Mouse (Mus musculus) Patski (cell line): ENCODE measurements at regions not wholly inside any gene's neighbourhood (a gene's known extent, or its start where the extent isn't known, plus 50 kb on each side); places are given as distances from the start of the nearest gene placed in this dataset.

Source experiments
- ATAC-seq: fragments of 100-300 bp; one replicate; pipeline ENCODE4 v1.8.0; 2021
- CTCF ChIA-PET: fragments of 350-600 bp; sonication (Branson Sonifier 250); formaldehyde crosslinking; loops from one replicate; lab custom pipeline; 2022; ENCODE audit warnings: inconsistent platforms; lab: Charles Lee
- POLR2A ChIA-PET: fragments of 350-600 bp; sonication (Branson Sonifier 250); formaldehyde crosslinking; loops from one replicate; lab custom pipeline; 2022; ENCODE audit warnings: antibody characterized with exemption, inconsistent platforms; lab: Charles Lee
- DNase-seq: peaks from one replicate; pipeline ENCODE4 v3.0.0-alpha.2; 2011; ENCODE audit warnings: low read depth, low spot score
- H3K27me3 ChIP-seq: fragments of 371-371 bp; one replicate; pipeline ENCODE4 v1.5.1; 2021
- CTCF ChIP-seq: fragments of 100-300 bp; IDR thresholded peaks from one replicate; pipeline ENCODE4 v1.5.1; 2021
- in situ Hi-C: fragments of 300-500 bp; cut with MboI; formaldehyde crosslinking; loops from 3 replicates; pipeline ENCODE4 v1.11.1; 2018; ENCODE audit warnings: low pct_unique_long_range_greater_than_20kb, mixed read lengths

DNA sequence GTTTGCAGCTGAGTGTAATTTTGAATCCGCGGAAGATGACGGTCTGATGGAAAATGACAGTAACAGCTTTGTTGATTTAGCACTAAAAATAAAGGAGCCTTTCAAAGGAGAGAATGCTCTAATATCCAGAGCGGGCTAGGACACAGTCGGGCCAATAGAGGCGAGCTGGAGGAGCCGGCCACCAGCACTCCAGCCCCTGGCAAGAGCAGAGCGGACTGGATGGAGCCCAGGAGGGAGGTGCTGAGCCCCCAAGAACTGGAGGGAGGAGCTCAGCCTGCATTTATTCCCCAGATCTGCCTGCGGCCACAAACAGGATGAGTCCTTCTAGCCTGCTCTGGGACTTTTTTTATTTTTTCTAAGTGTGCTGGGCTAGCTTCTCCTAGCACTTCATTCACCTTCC lies 426.9 kb downstream of the Insc start:
- ChIA-PET CTCF (interaction anchor here (1.2 kb wide), 1 partner anchor 27 kb away, joined by 3 read pairs; no protein-coding TSS in a partner anchor), POLR2A (no interaction called here)
- TF ChIP-seq CTCF, result no peak
- ATAC-seq, result no peak
- in situ Hi-C loops, result no loop called here
- no peaks in the 10 kb centered on the region for H3K27me3 ChIP-seq
- DNase-seq, result no peak

DNA sequence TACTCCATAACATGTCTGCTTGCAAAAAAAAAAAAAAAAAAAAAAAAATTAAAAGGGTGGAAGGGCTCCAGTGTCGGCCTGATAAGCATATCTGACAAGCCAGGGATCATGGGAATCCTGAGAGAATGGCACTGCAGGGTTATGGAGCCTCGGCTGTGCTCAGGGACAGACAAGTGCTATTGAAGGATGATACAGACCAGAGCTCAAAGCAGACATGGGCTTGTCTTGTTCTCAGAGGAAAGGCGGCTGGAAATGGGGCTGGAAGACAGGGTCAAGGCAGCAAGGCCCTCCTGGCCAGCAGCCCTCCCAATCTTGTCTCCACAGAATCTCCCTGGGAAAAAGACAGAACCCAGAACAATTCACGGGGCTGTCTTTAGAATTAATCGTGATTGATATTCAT lies 449.0 kb downstream of the Insc start:
- TF ChIP-seq CTCF, result no peak

DNA sequence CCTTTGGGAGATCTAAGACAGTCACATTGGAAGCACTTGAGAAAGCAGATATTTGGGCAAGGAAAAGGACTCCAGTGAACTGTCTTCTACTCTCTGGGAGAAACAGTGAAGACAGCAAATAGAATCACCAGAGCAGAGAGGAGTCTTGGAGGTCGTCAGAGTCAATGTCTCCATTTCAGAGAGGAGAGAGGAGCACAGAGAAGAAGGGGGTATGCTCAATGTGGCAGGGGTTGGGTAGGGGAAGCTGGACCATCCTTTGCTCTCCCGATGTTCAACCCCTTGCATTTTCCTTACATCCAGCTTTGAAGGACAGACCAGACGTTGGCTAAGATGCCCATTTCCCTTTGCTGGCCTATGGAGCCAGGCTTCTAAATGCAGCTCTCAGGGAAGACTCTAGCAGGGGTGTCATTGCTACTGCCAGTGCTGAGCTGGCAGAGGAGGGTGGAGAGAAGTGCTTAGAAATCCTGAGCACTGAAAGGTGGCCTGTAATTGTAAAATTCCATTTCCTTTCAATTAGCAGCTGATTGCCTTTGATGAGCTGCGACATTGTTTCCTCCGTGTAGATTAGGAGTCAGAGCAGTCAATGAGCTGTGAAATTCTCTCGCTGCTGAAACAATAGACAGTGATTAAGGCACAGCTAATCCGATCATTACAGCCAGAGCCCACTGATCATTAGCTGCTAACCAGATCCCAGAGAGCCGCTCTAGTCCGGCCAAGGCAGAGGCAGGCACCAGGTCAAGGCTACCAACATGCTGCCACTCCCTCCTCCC lies 449.7 kb downstream of the Insc start:
- DNase-seq (no peak), ATAC-seq (no peak)
- H3K27me3 ChIP-seq, result no peaks in the 10 kb centered on the region
- ChIA-PET POLR2A (no interaction called here), CTCF (no interaction called here)
- TF ChIP-seq CTCF, result no peak
- in situ Hi-C loops, result no loop called here

More for the DNA sequence above, 449.0 kb downstream of the Insc start:
- no peak for ATAC-seq
- H3K27me3 ChIP-seq, result no peaks in the 10 kb centered on the region
- ChIA-PET POLR2A (no interaction called here), CTCF (no interaction called here)
- in situ Hi-C loops, result no loop called here
- DNase-seq, result no peak

DNA sequence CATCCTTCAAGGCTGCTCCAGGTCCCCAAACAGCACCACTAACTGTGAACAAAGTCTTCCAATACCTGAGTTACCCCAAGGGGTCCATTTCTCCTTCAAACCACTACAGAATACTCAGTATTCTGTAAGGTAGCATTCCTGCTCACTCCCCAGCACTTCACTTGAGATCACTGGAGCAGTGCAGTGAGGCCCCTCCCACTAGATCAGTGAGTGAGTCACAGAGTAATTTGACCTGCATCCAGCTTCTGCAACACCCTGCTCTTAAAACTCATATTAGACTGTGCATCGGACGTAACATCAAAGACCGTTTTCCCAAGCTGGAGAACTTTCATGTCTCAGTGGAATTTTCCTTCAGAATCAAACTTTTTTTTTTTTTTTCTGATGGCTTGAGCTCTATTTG lies 461.4 kb downstream of the Insc start:
- DNase-seq (peak; percentile 20), ATAC-seq (peak; percentile 95)
- POLR2A ChIA-PET, result no interaction called here
- CTCF ChIA-PET, result no interaction called here
- no peak for TF ChIP-seq CTCF
- in situ Hi-C loops, result no loop called here
- no peaks in the 10 kb centered on the region for H3K27me3 ChIP-seq

DNA sequence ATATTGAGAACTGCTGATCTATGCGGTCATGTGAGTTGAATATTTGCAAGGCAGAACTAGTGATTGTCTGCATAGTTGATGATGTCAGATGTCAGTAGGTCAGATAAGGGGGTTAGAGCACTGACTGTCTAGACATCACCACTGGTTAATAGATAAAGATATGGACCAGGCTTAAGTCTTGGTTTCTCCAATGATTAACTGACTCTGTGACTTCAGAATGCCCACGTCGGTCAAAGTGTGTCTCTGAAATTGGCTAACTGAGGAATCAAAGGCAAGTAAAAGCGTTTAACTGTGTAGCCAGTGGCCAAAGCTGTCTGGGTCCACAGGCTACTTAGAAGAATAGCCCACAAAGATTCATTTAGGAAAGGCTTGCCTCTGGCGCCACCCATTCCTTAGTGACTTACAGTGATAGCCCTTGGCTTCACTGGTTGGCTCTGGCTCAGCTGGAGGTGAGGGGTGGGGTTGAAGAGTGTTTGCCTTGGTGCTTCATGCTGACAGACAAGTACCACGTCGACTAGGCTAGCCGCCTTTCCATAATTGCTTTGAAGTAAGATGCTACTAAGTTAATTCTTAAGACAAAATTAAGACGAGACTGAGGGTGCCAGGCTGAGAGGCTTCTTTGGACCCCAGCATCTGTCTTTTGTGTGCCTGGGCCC lies 463.1 kb downstream of the Insc start:
- ChIA-PET POLR2A (no interaction called here), CTCF (interaction anchor here (1.1 kb wide), 1 partner anchor 10 kb away, joined by 3 read pairs; no protein-coding TSS in a partner anchor)
- no peak for TF ChIP-seq CTCF
- no peaks in the 10 kb centered on the region for H3K27me3 ChIP-seq
- ATAC-seq (no peak), DNase-seq (no peak)
- in situ Hi-C loops, result no loop called here

DNA sequence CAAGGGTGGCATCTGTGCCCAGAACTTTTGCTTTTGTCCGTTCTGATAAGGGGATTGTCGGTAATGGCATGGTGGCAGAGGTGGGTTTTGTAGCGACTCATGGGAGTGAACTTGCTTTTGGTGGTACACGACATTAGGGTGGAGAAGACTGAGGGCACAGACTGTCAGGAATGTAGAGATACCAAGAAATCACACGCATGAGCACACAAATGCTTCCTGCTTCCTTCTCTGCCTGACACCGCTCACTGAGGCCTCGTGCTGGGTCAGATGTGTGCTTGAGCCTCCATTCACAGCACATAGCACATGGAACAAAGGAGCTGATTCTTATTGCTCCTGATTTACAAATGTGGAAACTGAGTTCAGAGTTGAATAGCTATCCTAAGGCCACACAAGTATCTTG lies 465.3 kb downstream of the Insc start:
- CTCF ChIA-PET, result no interaction called here

DNA sequence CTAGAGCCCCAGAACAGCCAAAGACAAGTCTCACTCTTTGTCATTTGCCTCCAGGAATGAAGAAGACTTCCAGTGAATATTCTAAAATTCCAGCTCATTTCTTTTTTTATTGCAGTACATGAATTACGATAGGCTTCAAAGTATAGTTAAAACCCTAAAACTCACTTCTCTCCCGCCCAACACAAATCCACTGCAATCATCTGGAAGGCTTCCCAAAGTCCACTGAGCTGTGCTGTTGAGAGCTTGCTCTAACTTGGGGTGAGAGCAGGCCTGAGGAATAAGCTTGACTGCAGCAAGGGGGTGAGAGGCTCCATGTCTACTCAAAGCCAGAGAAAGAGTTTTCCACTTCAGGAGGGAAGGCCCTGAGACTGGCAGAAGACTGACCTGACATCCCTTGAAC lies 466.5 kb downstream of the Insc start:
- CTCF ChIA-PET, result no interaction called here

More for the DNA sequence above, 465.3 kb downstream of the Insc start:
- no peaks in the 10 kb centered on the region for H3K27me3 ChIP-seq
- POLR2A ChIA-PET, result no interaction called here
- no peak for ATAC-seq
- no peak for TF ChIP-seq CTCF
- in situ Hi-C loops, result no loop called here
- DNase-seq, result no peak

DNA sequence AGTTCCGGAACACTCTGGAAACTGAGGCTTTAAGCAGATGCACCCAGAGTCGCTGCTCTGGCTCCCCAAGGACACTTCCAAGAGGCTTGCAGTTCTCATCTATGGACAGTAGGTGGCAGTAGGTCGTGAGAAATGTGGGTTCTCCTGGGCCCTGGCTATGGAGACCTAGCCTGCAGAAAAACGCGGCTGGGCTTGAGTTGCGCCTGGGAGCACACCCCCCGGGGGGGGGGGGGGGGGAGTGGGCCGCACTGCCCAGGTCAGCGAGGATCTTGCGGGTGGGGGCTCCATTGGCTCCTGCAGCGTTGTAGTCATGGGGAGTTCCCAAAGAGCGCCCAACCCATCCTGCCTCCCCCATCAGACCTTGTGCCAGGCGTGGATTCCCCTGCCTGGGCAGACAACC lies 473.3 kb downstream of the Insc start:
- in situ Hi-C loops, result loop anchor here (5.0 kb wide), 1 partner anchor 820 kb away; the partner anchor contains the start of genes 1110004F10Rik and Sox6
- H3K27me3 ChIP-seq, result no peaks in the 10 kb centered on the region

More for the DNA sequence above, 466.5 kb downstream of the Insc start:
- no peaks in the 10 kb centered on the region for H3K27me3 ChIP-seq
- POLR2A ChIA-PET, result no interaction called here
- in situ Hi-C loops, result no loop called here
- ATAC-seq (no peak), DNase-seq (no peak)
- TF ChIP-seq CTCF, result no peak

DNA sequence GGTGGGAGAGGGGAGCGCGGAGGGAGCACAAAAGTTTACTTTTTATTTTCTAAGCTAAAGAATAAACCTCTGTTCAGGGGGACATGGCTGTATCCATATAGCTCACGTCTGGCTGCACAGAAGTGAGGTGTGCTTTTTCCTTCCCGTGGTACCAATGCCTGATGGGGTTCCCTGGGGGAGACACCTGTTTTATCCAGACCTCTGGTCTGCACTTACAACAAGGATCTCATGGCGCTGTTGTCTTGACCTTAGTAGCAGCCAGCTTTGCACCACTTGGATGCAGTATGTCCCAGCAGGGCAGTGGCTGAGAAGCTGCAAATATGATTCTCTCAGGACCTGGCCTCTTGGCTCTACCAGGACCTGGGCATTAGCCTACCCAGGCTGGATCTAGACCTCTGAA lies 473.8 kb downstream of the Insc start:
- no peaks in the 10 kb centered on the region for H3K27me3 ChIP-seq
- peak; percentile 17 for ATAC-seq
- no peak for DNase-seq
- ChIA-PET POLR2A (no interaction called here), CTCF (interaction anchor here (0.9 to 3.1 kb wide), 4 partner anchors 10 to 823 kb away, joined by 3 to 17 read pairs (median 3); partner anchors contain the start of genes 1110004F10Rik and Sox6)
- no peak for TF ChIP-seq CTCF
- in situ Hi-C loops, result loop anchor here (5.0 kb wide), 1 partner anchor 820 kb away; the partner anchor contains the start of genes 1110004F10Rik and Sox6

More for the DNA sequence above, 473.3 kb downstream of the Insc start:
- CTCF ChIA-PET, result interaction anchor here (0.9 to 3.1 kb wide), 4 partner anchors 10 to 823 kb away, joined by 3 to 17 read pairs (median 3); partner anchors contain the start of genes 1110004F10Rik and Sox6
- peak; percentile 61 for DNase-seq
- peak; percentile 86 for TF ChIP-seq CTCF
- POLR2A ChIA-PET, result no interaction called here
- ATAC-seq, result peak; percentile 80

DNA sequence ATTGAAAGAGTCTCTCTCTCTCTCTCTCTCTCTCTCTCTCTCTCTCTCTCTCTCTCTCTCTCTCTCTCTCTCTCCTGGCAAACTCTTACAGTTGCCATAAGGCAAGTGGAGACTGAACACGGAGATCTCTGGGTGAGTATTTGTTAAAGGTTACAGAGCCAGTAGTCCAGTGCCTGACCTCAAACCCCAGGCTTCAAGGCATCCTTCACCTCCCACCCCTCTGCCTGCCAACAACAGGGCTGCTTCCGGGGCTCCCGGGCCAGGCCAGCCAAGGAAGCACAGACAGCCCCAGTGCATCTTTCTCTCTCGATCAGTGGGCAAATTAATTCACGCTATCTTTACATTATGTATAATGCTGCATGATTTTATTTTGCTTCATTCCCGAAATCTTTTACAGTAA lies 474.2 kb downstream of the Insc start:
- CTCF ChIA-PET, result interaction anchor here (0.9 to 3.1 kb wide), 4 partner anchors 10 to 823 kb away, joined by 3 to 17 read pairs (median 3); partner anchors contain the start of genes 1110004F10Rik and Sox6
- no peak for ATAC-seq
- POLR2A ChIA-PET, result no interaction called here
- in situ Hi-C loops, result loop anchor here (5.0 kb wide), 1 partner anchor 820 kb away; the partner anchor contains the start of genes 1110004F10Rik and Sox6
- TF ChIP-seq CTCF, result no peak
- DNase-seq, result no peak
- no peaks in the 10 kb centered on the region for H3K27me3 ChIP-seq
